Mouse (Mus musculus) limb, embryonic 11.5 days (tissue): ENCODE measurements around the gene Lrrc4. TPM values are rescaled to one million over a fixed set of nuclear protein-coding genes. Genes with fewer than 3 reads are reported as not detected.

Source experiments
- ATAC-seq: fragments of 200-750 bp; cut with Nextera tagmentation; 2 replicates; pipeline ENCODE4 v1.8.0; 2017; ENCODE audit warnings: low read depth; ENCODE audit not compliant: insufficient number of reproducible peaks, low FRiP score, low TSS enrichment
- DNase-seq: peaks from one replicate; pipeline ENCODE4 v3.0.0-alpha.2; 2015; ENCODE audit warnings: low spot score
- H3K27ac ChIP-seq: fragments of 300-500 bp; sonication (generic); replicated peaks from 2 replicates; pipeline ENCODE4 v1.5.1; 2014; ENCODE audit warnings: low read depth, mild to moderate bottlenecking, low read length
- H3K27me3 ChIP-seq: fragments of 300-500 bp; sonication (generic); 2 replicates; pipeline ENCODE4 v1.6.1; 2014; ENCODE audit warnings: mild to moderate bottlenecking, low read length, mixed read lengths; ENCODE audit not compliant: control insufficient read depth, insufficient read depth
- H3K36me3 ChIP-seq: fragments of 300-500 bp; sonication (generic); 2 replicates; pipeline ENCODE4 v1.6.1; 2014; ENCODE audit warnings: mild to moderate bottlenecking, low read length, moderate library complexity, mixed read lengths; ENCODE audit not compliant: control insufficient read depth, insufficient read depth
- H3K4me1 ChIP-seq: fragments of 300-500 bp; sonication (generic); 2 replicates; pipeline ENCODE4 v1.6.1; 2014; ENCODE audit warnings: low read length, mixed read lengths; ENCODE audit not compliant: control insufficient read depth, insufficient read depth
- H3K4me2 ChIP-seq: fragments of 300-500 bp; sonication (generic); 2 replicates; pipeline ENCODE4 v1.6.1; 2014; ENCODE audit warnings: low read depth, mild to moderate bottlenecking, moderate library complexity; ENCODE audit not compliant: severe bottlenecking
- H3K4me3 ChIP-seq: fragments of 300-500 bp; sonication (generic); 2 replicates; pipeline ENCODE4 v1.5.1; 2014; ENCODE audit warnings: low read depth, low read length
- H3K9ac ChIP-seq: fragments of 300-500 bp; sonication (generic); 2 replicates; pipeline ENCODE4 v1.6.1; 2014; ENCODE audit warnings: mild to moderate bottlenecking, low read length
- H3K9me3 ChIP-seq: fragments of 300-500 bp; sonication (generic); 2 replicates; pipeline ENCODE4 v1.6.1; 2016; ENCODE audit warnings: low read length; ENCODE audit not compliant: control insufficient read depth
- whole genome bisulfite sequencing: fragments of 180-500 bp; shearing (Covaris S2); extraction: QIAGEN DNeasy Blood & Tissue Kit; methylation state at CpG from one replicate; pipeline ENCODE4 v1.1.7; 2014; 5-methylcytosine and 5-hydroxymethylcytosine counted together
- polyA plus RNA-seq: library from polyadenylated mRNA; unstranded; fragments of >200 nt; fragmentation: Nextera tagmentation; extraction: Ambion mirVana; gene quantifications from 2 replicates; pipeline ENCODE4 v1.2.1, GENCODE M21; 2014

Gene Lrrc4
- polyA plus RNA-seq, 1 experiment from 2014 or later, result 0.48 TPM

GRCm38 (mm10) chr6:28827565-28827964 is 4.0 kb downstream of the Lrrc4 start:
- no peak overlapping the region for H3K9ac ChIP-seq
- 40% methylated on average over 3 of the region's 3 CpGs for WGBS
- no peaks in the 10 kb centered on the region for H3K36me3 ChIP-seq
- DNase-seq, result no peak
- H3K9me3 ChIP-seq, result 0 out of 2 replicates have a peak, but pooled peaks cover 2% of the 10 kb centered on the region
- H3K4me1 ChIP-seq, result 0 out of 2 replicates have a peak, but pooled peaks cover 2% of the 10 kb centered on the region
- no peak overlapping the region for H3K4me3 ChIP-seq
- H3K27ac ChIP-seq, result no peak overlapping the region
- no peak for ATAC-seq
- H3K27me3 ChIP-seq, result peaks cover 17% of the 10 kb centered on the region
- H3K4me2 ChIP-seq, result no peak overlapping the region

GRCm38 (mm10) chr6:28826689-28827389 is 4.7 kb downstream of the Lrrc4 start:
- peaks cover 17% of the 10 kb centered on the region for H3K27me3 ChIP-seq
- no peaks in the 10 kb centered on the region for H3K36me3 ChIP-seq
- DNase-seq, result no peak
- H3K9me3 ChIP-seq, result 0 out of 2 replicates have a peak, but pooled peaks cover 2% of the 10 kb centered on the region
- WGBS, result 75% methylated on average over 9 of the region's 9 CpGs
- ATAC-seq, result no peak
- H3K9ac ChIP-seq, result no peak overlapping the region
- no peak overlapping the region for H3K4me3 ChIP-seq
- no peak overlapping the region for H3K27ac ChIP-seq
- 0 out of 2 replicates have a peak, but pooled peaks cover under 1% of the 10 kb centered on the region for H3K4me1 ChIP-seq
- H3K4me2 ChIP-seq, result no peak overlapping the region

GRCm38 (mm10) chr6:28825894-28826293 is 5.7 kb downstream of the Lrrc4 start:
- H3K27ac ChIP-seq, result no peak overlapping the region
- no peak overlapping the region for H3K9ac ChIP-seq
- DNase-seq (no peak), ATAC-seq (no peak)
- no peaks in the 10 kb centered on the region for H3K4me1 ChIP-seq
- peaks cover 8% of the 10 kb centered on the region for H3K27me3 ChIP-seq
- H3K4me2 ChIP-seq, result no peak overlapping the region
- WGBS, result 69% methylated on average over 3 of the region's 3 CpGs
- no peak overlapping the region for H3K4me3 ChIP-seq
- no peaks in the 10 kb centered on the region for H3K9me3 ChIP-seq
- H3K36me3 ChIP-seq, result no peaks in the 10 kb centered on the region

- Histone ChIP-seq H3K36me3 (no peaks in the 10 kb centered on the region), H3K4me2 (no peak overlapping the region), H3K4me3 (no peak overlapping the region), H3K27me3 (no peaks in the 10 kb centered on the region), H3K27ac (no peak overlapping the region), H3K9me3 (no peaks in the 10 kb centered on the region), H3K4me1 (no peaks in the 10 kb centered on the region), H3K9ac (no peak overlapping the region)
- WGBS, result 97% methylated on average over 5 of the region's 5 CpGs
- no peak for ATAC-seq
- DNase-seq, result no peak
These were observed 7.7 kb downstream of the Lrrc4 start for GRCm38 (mm10) chr6:28823802-28824201.

- no peaks in the 10 kb centered on the region for H3K4me1 ChIP-seq
- ATAC-seq (no peak), DNase-seq (no peak)
- H3K27me3 ChIP-seq, result no peaks in the 10 kb centered on the region
- no peak overlapping the region for H3K4me3 ChIP-seq
- no peak overlapping the region for H3K4me2 ChIP-seq
- 85% methylated on average over 3 of the region's 3 CpGs for WGBS
- H3K27ac ChIP-seq, result no peak overlapping the region
- H3K9me3 ChIP-seq, result no peaks in the 10 kb centered on the region
- H3K36me3 ChIP-seq, result no peaks in the 10 kb centered on the region
- H3K9ac ChIP-seq, result no peak overlapping the region
These were observed 8.2 kb downstream of the Lrrc4 start for GRCm38 (mm10) chr6:28823375-28823774.

- Histone ChIP-seq H3K4me2 (no peak overlapping the region), H3K27ac (no peak overlapping the region), H3K9me3 (no peaks in the 10 kb centered on the region), H3K4me3 (no peak overlapping the region), H3K4me1 (no peaks in the 10 kb centered on the region), H3K36me3 (no peaks in the 10 kb centered on the region), H3K27me3 (no peaks in the 10 kb centered on the region), H3K9ac (no peak overlapping the region)
- no peak for ATAC-seq
- no peak for DNase-seq
- whole genome bisulfite sequencing, result 88% methylated on average over 3 of the region's 3 CpGs
These were observed 9.3 kb downstream of the Lrrc4 start for GRCm38 (mm10) chr6:28822296-28822695.

GRCm38 (mm10) chr6:28819509-28820358 is 11.8 kb downstream of the Lrrc4 start:
- H3K27ac ChIP-seq, result no peak overlapping the region
- H3K4me1 ChIP-seq, result no peaks in the 10 kb centered on the region
- no peak overlapping the region for H3K4me2 ChIP-seq
- DNase-seq, result no peak
- H3K9me3 ChIP-seq, result no peaks in the 10 kb centered on the region
- 87% methylated on average over 13 of the region's 13 CpGs for WGBS
- no peak overlapping the region for H3K9ac ChIP-seq
- H3K36me3 ChIP-seq, result no peaks in the 10 kb centered on the region
- no peaks in the 10 kb centered on the region for H3K27me3 ChIP-seq
- ATAC-seq, result no peak
- H3K4me3 ChIP-seq, result no peak overlapping the region

- Histone ChIP-seq H3K27ac (no peak overlapping the region), H3K36me3 (no peaks in the 10 kb centered on the region), H3K9me3 (no peaks in the 10 kb centered on the region), H3K4me3 (no peak overlapping the region), H3K27me3 (no peaks in the 10 kb centered on the region), H3K4me1 (no peaks in the 10 kb centered on the region), H3K9ac (no peak overlapping the region), H3K4me2 (no peak overlapping the region)
- WGBS, result 72% methylated on average over 9 of the region's 9 CpGs
- no peak for ATAC-seq
- DNase-seq, result no peak
These were observed 14.5 kb downstream of the Lrrc4 start for GRCm38 (mm10) chr6:28817039-28817438.
